Mouse (Mus musculus): ENCODE measurements around the gene St3gal5.

St3gal5 gene

DNA sequence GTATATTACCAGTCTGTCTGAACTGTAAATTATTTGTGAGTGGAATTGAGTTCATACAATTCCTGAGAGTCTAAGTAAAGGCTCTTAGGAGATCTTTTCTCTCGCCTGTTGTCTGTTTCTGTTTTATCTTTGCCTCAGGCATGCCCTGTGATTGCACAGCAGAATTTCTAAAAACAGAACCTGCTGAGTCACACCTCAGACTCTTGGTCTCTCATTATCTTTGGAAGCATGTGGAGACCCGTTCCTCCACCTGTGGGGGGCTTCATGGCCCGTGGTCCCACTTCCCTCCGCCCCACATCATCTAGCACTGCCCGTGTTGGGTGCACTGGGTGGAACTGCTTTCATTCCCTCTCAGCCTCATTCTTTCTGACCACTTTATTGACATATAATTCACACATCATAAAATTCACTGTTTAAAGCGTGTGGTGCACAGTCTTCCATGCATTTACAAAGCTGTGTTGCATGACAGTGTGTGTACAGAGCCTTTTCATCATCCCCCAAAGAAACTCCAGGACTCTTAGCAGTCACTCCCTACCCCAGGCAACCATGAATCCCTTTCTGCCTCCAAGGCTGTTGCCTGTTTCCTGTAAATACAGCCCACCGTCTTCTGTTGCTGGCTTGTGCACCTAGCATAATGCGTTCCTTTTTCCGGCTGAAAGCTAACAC, 37.6 kb downstream of the St3gal5 start:
- no peak for DNase-seq

DNA sequence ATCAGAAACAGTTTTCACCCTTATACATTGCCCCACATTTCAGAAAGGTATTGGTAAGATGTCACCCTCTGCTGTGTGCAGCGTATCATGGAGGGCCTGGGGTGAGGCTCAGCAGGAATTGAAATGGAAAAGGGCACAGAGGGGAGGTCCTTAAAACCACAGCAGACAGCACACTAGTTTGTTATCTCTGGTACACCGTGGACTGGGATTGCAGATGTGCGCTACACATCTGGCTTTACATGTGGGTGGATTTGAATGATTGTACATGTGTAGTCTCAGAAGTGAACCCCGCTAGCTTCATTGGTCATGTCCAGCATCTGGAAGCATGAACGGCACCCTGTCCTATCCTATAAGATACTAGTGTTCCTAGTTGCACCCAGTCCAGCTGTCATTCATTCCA, 38.6 kb downstream of the St3gal5 start:
- DNase-seq, result no peak

DNA sequence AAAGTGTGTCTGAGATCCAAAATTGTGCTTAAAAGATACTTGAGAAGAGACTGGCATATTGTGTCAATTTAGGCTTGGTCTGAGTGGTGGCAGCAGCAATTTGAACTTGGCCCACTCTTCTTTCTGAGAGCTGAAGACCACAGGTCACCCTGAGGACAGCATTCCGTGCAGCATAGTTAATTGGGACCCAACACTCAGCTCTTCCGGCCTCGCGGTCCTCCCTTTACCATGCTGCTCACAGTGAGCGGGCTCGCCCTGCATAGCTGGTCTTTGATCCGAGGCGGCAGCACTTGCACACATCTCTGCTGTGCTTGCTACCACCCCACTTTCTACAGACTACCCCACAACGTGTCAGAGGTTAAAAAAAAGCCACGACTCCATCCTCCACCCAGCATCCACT, 39.2 kb downstream of the St3gal5 start:
- no peak for DNase-seq

DNA sequence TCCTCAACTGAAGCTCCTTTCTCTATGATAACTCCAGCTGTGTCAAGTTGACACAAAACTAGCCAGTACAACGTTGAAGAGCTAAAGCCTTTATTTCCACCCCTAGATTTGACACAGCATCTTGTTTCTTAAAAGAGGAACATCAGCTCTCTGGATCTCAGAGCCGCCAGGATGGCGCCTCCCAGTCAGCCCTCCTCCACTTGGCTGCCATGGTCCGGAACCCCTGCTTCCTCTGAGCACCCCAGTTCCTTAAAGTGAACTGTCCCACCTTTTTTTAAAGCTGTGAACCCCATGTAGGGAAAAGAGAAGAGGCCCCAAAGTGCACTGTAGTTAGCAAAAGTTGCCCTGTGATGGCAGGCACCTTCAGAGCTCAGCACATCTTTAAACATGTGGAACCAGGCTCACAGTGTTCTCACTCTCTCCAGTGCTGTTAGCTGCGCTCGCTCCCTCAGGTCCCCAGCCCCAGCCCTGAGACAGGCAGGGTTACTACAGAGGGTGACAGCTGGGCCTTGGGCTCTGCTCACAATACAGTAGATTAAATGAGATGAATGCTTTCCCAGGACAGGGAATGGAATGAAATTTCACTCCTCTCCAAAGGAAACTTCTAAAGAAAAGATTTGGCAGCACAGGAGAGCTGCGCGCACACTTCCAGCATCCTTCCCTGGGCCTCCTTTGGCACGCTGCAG, 42.3 kb downstream of the St3gal5 start:
- no peak for DNase-seq

DNA sequence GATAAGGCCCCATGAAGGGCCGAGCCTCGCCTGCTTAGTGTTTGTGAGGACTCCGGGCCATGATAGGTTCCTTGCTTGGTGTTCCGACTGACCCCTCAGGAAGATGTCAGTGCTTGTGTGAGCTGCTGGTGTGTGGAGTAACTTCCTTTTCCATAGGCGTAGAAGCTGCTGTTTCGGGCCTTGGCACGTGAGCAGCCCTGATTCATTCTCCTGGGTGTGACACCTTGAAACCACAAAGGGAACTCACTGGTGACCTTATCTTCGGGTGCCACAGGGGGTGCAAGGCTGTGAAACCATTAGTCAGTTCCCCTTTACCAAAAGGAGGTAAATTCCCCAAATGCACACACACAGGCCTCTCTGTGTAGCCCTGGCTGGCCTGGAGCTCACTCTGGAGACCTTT, 43.0 kb downstream of the St3gal5 start:
- DNase-seq, result peak; percentile 18

DNA sequence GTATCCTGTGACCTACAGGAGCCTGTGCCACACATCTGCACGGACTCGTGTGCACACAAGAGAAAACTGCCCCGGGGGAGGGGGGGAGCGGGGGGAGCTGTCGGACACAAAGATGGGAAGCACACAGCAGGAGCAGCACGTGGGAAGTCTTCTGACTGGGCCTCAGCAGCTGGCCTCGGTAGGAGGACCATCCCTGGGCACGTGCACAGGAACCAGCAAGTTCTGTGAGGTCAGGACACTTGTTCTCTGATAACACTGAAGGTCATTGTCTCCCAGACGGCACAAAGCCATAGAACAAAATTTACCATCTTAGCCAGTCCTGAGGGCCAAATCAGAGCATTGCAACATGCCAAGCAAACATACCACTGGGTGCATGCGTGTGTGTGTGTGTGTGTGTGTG, 43.8 kb downstream of the St3gal5 start:
- DNase-seq, result no peak

DNA sequence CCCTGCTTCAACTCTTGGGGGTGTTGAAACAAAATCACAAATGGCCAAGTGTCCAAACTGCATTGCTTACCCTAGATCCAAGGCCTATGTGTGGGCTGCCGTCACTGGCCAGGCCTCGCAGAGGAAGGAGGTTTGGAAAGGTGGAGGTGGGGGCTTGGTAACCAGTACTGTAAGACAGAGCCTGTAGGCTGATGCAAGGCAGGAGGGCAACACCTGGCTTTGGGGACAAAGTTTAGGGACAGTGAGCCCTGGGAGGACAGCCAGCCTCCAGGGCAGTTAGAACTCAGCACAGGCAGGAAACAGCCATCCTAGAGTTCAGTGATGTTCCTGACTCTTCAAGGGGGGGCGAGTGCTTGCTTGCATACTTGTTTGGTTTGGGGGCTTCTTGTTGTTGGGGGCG, 45.2 kb downstream of the St3gal5 start:
- DNase-seq, result no peak

DNA sequence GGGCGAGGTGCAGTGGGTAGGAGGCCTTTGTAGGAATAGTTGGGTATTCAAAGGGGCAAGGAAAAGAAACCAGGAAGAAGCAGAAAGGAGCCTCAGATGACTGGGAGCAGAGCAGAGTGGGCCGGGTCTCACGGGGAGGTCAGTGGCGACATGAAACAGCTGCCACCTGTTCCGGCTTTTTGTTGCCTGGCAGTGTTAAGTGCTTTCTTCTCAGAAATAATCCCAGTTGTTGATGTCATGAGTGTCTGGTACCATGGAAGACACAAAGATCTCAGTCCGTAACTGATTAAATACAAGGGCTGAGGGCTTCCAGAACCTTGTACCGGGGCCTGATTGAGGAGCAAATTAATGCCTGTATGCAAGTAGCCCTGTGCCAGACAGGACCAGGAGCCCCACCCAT, 47.0 kb downstream of the St3gal5 start:
- DNase-seq, result peak; percentile 24

DNA sequence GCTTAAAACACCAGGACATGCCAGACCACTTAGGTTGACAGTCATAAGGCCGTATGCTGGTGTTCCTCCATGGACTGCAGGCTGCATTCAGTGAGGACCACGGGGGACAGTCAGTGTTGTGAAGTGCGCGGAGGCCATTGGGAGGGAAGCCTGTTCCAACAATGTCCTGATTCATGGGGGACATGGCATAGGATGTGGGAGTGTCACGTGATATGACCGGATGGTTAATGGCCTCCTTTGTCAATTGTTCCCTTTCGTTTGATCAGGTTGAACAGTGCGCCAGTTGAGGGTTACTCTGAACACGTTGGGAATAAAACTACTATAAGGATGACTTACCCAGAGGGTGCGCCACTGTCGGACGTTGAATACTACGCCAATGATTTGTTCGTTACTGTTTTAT, 49.4 kb downstream of the St3gal5 start:
- no peak for DNase-seq

DNA sequence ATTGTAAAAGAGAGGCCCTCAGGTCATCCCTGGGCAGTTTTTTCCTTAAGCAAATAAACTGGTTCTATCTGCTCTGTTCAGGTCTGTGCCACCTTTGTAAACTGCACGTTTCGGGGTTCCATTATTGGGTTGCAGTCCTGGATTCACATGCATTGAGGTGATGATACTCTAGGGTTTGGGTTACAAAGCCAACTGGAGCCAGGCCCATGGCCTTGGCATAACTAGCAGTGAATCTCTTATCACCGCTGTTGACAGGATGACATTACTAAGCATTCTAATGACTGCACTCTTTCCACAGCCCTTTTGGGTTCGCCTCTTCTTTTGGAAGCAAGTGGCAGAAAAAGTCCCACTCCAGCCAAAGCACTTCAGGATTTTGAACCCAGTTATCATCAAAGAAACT, 51.3 kb downstream of the St3gal5 start:
- no peak for DNase-seq

DNA sequence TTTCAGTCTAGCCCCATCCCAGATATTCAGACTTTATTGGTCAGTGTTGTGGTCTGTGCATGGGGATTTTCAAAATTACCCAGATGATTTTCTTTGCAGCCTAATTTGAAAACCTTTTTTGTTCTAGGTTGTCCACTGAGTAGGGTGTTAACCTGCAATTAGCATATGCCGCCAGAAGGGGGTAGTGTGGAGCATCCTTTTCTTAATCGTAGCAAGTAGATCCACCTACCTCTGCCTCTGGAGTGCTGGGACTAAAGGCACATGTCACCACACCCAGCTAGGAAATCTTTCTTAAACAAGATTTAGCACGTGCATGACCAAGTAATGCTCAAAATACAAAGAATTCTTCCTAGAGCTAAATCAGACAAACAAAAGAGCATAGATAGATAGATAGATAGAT, 52.4 kb downstream of the St3gal5 start:
- no peak for DNase-seq

DNA sequence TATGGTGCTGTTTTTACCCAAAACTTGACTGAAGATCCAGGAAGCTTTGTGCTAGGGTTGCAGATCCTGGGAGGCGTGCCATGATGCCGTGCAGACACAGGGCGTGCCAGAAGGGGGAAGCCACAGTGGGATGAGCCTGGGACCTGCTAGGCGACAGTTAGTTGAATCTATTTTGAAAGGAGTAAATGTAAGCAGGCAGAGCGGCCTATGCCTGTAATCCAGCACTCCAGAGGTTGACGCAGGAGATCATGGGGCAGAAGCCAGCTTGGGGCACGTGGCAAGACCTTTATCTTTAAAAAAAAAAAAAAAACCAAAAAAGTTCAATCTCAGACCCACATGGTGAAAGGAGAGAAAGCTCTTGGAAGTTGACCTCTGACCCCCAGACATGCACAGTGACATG, 55.3 kb downstream of the St3gal5 start:
- DNase-seq, result peak; percentile 51

DNA sequence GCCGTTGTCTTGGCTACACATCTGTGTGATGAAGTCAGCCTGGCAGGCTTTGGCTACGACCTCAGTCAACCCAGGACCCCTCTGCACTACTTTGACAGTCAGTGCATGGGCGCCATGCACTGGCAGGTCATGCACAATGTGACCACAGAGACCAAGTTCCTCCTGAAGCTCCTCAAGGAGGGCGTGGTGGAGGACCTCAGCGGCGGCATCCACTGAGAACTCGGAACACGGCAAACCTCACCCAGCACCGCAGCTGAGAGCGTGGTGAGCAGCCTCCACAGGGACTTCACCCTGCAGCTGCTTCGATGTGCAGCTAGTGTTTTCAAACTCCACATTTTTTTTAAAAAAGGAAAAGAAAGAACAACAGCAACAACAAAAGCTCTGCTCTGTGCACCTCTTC, 56.1 kb downstream of the St3gal5 start:
- DNase-seq, result peak; percentile 10

DNA sequence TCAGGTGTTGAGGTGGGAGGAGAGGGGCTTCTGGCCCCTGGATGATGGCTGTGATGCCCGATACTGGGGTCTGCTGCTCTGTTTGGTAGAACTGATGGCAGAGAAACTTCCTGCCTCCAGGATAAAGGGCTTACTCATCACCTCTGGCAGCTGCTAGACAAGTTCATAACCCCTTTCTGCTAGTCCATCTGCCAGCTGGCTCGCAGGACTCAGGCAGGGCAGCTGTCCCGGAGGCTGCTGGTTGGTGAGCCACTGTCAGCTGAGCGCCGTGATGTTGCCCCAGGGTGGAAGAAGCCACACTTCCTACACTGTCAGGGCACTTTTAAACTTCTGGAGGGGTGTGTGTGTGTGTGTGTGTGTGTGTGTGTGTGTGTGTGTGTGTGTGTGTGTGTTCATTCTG, 56.6 kb downstream of the St3gal5 start:
- DNase-seq, result peak; percentile 82

DNA sequence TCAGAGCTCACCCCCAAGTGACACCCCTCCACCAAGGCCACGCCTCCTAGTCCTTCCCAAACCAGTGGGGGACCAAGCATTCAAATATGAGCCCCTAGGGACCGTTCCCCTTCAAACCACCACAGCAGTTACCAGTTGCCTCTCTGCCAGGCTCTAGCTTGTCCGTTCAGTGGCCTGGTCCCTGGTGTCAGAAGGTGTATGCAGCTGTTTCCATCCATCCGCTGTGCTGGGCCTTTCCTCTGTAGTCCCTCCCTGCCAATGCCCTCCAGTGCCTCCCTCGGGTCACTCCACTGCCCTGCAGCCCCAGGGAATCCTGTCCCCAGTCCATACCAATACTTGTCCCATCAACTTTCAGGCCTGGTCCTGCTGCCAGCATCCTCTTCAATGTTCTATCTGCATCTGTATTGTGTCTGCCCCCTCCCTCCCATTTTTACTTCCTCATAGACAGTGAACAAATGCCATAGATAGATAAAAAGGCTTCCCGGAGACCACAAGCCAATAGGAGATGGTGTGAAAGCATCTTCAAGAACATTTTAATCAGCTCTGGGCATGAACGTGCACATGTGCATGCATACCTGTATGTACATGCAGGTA, 57.6 kb downstream of the St3gal5 start:
- no peak for DNase-seq

DNA sequence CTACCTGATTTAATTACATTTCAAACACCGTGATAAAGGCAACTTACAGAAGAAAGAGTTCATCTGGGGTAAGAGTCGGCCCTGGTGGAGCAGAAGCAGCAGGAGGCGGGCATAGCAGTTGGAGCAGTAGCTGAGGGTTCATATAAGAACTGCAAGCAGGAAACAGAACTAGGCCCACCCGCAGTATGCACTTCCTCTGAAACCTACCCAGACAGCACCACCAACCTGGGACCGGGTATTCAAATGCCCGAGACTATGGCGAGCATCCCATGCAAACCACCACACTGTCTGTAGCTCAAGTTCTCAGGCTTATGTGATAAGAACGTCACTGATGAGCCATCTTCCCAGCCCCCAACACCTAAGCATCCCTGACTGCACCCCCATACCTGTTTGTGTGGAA, 58.3 kb downstream of the St3gal5 start:
- DNase-seq, result no peak

DNA sequence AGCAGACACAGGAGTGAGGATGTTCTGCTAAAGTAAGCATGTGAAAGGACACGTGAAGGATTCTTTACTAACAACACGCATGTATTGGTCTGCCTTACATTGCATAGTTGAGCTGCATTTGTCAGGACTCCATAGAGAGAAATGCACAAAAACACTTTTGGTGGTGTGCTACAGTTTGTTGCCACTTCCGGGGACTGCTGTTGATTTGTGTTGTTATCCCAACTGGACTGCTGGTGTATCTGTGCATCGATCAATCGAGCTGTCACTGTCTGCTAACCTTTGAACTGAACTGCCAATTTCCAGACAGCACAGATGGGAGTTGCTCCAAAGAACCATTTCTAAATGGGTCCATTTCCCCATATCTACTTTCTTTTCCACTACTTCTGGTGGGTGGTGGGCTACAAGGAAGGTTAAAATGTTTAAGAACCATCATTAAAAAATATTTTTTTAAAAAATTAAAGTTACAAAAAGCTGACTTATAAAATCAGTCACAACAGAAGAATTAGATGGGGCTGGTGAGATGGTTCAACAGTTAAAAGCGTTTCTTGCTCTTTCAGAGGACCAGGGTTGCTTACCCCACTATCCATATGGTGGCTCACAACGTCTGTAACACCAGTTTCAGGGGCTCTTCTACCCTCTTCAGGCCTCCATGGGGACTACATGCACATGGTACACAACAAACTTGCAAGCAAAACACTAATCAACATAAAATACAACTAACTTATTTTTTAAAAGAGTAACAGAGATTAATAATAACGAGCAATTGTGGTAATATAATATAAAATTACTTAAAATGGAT, 61.8 kb downstream of the St3gal5 start:
- no peak for DNase-seq

DNA sequence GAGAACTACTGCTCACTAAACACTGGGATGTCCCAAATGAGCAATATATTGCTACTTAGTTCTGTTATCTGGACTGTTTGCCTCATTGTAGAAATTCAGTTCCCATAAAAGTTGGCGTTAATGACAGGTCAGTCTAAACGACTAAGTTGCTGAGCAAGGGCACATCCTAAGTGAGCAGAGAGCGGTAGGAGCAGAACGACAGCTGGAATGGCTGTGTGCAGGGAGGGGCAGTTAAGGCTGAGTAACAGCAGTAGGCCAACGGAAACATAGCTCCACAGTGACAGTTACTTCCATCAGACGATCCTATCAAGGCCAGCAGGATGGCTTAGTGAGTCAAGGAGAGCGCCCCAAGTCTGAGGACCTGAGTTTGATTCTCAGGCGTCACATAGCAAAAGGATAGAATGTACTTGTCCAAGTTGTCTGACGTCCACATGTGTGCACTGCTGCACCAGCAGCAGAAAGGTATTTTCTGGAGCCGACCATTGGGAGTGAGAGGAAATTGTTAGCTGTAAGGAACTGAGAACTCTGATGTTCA, 62.5 kb downstream of the St3gal5 start:
- DNase-seq, result no peak

DNA sequence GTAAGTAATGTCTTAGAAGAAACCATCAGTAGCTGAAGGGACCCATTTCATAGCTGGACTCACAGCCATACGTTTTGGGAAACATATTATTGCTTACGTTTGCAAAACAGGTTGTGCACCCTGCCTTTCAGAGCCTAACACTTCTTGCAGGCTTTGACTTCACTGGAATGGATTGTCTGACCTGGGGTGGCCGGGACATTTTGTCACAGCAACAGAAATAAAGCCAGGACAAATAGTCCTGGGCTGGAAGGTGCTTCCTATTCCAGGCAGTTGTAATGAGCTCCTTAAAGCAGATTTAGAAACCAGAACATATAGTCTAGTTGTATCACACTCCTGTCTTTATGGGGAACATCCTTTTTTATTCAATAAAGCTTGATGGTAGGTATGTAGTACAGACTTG, 63.6 kb downstream of the St3gal5 start:
- no peak for DNase-seq

DNA sequence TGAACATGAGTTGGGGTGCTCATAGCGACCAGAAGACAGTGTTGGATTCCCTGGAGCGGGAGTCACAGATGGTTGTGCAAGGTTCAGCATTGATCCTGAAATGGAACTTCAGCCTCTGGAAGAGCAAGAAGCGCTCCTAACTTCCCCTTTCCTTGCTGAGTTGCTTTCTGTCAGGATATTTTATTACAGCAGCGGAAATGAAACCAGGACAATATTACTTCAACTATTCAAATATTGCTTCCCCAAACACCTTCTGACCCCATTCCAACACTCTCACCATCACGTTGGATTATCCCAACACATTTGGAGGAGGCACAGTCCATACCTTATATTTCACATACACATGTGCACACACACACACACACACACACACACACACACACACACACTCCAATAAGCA, 64.4 kb downstream of the St3gal5 start:
- no peak for DNase-seq

DNA sequence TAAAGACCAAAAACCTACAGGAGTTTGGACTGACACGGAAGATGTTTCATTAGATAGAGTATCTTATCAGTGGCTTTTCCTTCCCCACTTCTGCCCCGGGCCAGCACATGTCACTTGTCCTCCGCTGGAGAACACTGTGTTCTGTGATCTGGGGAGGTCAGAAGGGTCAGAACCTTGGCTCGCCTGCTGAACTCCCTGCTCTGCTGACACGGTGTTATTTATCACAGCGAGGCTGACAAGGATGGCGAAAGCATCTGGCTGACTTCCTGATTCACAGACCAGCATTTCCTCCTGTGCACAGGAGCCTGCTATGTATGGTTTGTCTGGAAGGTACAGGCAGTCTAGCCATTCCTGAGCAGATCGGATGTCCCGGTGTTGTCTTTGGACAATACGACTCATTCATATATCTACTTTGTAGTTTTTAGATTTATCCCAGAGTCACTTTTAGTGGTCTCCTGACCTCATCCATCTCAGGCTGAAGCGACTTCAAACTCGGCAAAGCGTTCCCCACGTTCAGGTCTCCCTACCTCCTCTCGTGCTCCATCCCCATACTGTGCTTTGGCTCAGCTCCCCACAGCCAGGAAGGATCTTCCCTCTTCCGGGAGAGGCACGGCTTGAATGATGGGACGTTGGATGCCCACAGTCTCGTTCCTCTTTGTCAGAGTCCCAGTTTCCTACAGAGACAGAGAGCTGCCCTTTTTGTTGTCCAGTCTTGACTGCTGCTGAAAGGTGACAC, 64.9 kb downstream of the St3gal5 start:
- DNase-seq, result peak; percentile 41
